26 mouse cellular contexts compared by ENCODE assay signal in genomic region chr1:40808643-40809042, GRCm38 (mm10). TPM values are rescaled to one million over a fixed set of nuclear protein-coding genes. Genes with fewer than 3 reads are reported as not detected.
"Had no signal": no experiment of that assay in that cellular context is flagged by ENCODE, and none has a peak within 500 bp of the region (broad histone marks: within the 10 kb centered on the region; RNA-seq: fewer than 3 reads in every experiment).

No protein-coding gene starts in this region.

- H3K27me3 ChIP-seq: heart, embryonic 13.5 days; heart, embryonic 15.5 days; hindbrain, embryonic 13.5 days; hindbrain, embryonic 15.5 days; kidney, embryonic 15.5 days; limb, embryonic 12.5 days; liver, embryonic 13.5 days; liver, embryonic 15.5 days had no signal

- DNase-seq: gastrocnemius, postnatal 10 days; gastrocnemius, postnatal 25 days; heart, adult 18-20 months; heart, postnatal 14 days; heart, postnatal 36 days; kidney, adult 11 months; kidney, adult 2 months; kidney, adult 9 months; kidney, postnatal 14 days; kidney, postnatal 36 days; liver; liver, embryonic 13.5 days had no signal

- H3K36me3 ChIP-seq: heart, embryonic 13.5 days; heart, embryonic 15.5 days; hindbrain, embryonic 13.5 days; hindbrain, embryonic 15.5 days; kidney, embryonic 15.5 days; limb, embryonic 10.5 days; limb, embryonic 12.5 days; liver, embryonic 13.5 days; liver, embryonic 15.5 days had no signal

- H3K27ac ChIP-seq: heart, embryonic 13.5 days; heart, embryonic 15.5 days; hindbrain, embryonic 13.5 days; hindbrain, embryonic 15.5 days; hindbrain, postnatal 0 days; kidney, embryonic 15.5 days; kidney, postnatal 0 days; layer of hippocampus, adult 2 months; left cerebral cortex, adult 2 months; limb, embryonic 10.5 days; limb, embryonic 12.5 days; liver, embryonic 13.5 days; liver, embryonic 15.5 days had no signal

- H3K4me1 ChIP-seq: hindbrain, embryonic 13.5 days; hindbrain, embryonic 15.5 days; kidney, embryonic 15.5 days; limb, embryonic 10.5 days; limb, embryonic 12.5 days; liver, embryonic 13.5 days; liver, embryonic 15.5 days had no signal

- H3K4me3 ChIP-seq: heart, embryonic 13.5 days; heart, embryonic 15.5 days; hindbrain, embryonic 13.5 days; hindbrain, embryonic 15.5 days; kidney, embryonic 15.5 days; layer of hippocampus, adult 2 months; left cerebral cortex, adult 2 months; limb, embryonic 10.5 days; limb, embryonic 12.5 days; liver, embryonic 13.5 days; liver, embryonic 15.5 days had no signal

RNA-seq across cellular contexts. Expression of gene Tmem182, which starts 3.2 kb away (rescaled TPM):
- total RNA-seq: hematopoietic stem cell, adult 5-6 weeks had no signal
- polyA plus RNA-seq: hindbrain, embryonic 11.5 days had no signal
